ENCODE assay signal across 13 mouse cellular contexts in the genomic region with DNA sequence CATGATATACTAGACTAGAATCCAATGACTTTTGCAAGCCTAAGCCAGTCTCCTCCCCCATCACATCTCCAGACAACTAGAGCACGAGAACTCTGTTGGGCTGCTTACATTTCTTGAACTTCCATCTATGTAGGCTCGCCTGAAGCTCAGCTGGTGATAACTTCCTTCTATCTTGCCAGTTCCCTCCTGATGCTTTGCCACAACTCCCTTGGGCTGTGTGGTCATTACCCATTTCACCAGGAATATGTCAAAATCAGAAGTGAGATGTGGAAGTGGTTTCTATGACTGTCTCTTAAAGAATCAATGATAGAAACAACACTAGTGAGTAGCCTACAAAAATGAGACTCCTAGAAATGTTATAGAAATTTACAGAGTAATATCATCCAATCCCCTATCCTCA. TPM values are rescaled to one million over a fixed set of nuclear protein-coding genes. Genes with fewer than 3 reads are reported as not detected.
"Had no signal": no experiment of that assay in that cellular context is flagged by ENCODE, and none has a peak within 500 bp of the region (broad histone marks: within the 10 kb centered on the region; RNA-seq: fewer than 3 reads in every experiment).

No protein-coding gene starts in this region.

- ATAC-seq: intestine, embryonic 16.5 days; liver, embryonic 12.5 days; midbrain, embryonic 16.5 days had no signal

- DNase-seq: kidney, adult 2 months; kidney, postnatal 14 days; lung, postnatal 4 days; right cerebral cortex, postnatal 4 days; spleen, adult 18-20 months; thymus, adult 2 months; thymus, postnatal 25 days had no signal

RNA-seq across cellular contexts. Expression of a gene that starts 56.9 kb away (rescaled TPM):
- total RNA-seq: layer of hippocampus, postnatal 14 days; left cerebral cortex, adult 2 months; left cerebral cortex, postnatal 25 days had no signal
